Mouse (Mus musculus) frontal cortex, postnatal 14 days (tissue): ENCODE data around the gene Slc6a13.
"Not testable (repeated sequence)": the region's sequence is repeated elsewhere in the genome, so short reads cannot be mapped to it uniquely, and the experiment has no call there.

Experiments
- DNase-seq, 2 experiments: peaks; one replicate each; pipeline ENCODE4 v3.0.0; 2022; ENCODE audit warnings: low spot score in 2 of 2

Slc6a13 gene

DNA sequence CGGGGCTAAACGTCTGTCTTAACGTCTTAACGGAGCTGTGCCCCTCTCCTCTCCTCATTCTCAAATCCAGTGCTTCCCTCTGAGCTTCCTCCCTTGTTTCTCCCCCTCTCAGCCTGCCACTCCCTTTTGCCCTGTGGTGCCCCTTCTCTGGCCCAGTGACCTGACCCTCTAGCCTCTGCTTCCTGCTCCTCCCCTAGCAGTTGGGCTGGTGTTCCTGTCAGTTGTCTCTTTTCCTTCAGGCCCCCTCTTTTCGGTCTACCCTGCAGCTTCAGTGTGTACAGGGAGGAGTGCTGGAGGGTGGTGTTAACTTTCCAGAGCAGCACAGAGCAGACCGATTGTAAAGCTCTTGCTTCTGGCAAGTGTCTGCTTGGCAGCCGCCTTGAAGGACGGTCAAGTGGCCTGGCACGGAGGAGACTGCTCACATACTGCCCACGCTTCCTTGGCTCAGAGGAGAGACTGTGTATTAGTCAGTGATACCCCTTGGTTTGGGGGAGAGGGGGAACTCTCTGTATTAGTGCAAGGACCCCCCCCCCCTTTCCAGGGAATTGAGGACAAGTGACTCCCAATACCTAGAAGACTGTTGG is 26.6 kb downstream of the Slc6a13 start:
- DNase-seq, result no peak

DNA sequence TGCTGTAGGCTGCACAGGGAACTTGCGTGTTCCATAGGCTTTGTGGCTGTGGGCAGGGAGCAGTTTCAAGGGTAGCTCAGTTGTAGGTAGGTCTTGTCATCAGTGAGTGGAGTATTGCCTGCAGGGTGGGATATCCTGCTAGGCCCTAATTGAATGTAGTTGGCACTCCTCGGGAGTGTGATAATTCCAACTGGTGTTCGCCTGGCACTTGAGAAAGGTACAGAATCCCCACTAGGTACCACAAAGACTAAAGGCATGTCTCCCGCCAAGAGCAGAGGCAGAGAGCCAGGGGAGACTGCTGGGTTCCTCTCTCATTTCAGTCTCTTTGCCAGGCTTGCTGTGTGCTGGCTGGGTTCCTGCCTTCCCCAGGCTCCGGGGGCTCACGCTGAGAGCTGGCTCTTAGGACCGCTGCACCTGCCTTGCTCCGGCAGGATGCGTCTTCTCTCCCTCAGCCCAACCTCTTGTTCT is 28.4 kb downstream of the Slc6a13 start:
- peak in 1 of 2 experiments; percentile 18 for DNase-seq

DNA sequence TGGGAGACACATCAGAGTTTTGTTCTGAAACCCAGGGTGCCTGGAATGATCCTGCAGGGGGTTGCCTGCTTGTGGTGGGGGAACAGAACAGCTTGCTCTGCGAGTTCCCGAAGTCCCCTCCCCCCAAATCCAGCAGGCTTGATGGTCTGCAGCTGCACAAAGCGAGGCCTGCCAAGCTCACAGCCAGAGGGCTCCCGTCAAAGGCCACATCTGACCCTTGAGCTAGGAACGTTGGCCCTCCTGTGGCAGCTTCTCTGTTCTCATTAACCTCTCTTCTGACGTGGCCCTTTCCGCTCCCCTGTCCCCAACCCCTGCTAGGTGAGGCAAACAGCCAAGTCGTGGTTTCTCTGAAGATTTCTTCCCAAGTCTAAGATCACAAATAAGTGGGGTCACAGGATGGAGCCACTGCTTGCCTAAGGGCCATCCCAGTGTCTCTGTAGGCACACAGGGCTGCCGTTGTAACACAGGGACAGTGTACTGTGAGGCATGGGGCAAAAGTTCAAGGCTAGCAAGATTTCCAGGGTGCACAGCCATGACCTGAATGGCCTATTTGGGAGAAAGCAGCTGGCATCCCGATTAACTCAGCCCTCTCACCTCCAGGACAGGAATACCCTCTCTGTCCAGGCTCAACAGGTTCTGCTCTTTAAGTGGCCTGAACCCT is 30.0 kb downstream of the Slc6a13 start:
- peak in 1 of 2 experiments; percentile 35 for DNase-seq

DNA sequence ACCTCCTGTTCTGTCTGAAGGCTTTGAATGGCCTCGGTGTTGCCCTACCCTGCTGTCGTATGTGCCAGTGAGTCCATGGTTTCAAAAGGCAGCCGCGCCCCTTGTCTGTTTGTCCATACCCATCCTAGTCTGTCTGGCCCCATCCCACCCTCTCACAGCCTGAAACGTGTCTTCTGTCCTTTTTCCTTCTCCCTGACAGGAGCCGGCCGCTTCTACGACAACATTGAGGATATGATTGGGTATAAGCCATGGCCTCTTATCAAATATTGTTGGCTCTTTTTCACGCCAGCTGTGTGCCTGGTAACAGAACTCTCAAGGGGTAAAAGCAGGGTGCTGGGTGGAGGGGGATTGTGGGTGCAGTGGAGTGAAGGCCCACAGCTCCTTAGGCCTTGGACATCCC is 35.8 kb downstream of the Slc6a13 start:
- DNase-seq, result no peak

DNA sequence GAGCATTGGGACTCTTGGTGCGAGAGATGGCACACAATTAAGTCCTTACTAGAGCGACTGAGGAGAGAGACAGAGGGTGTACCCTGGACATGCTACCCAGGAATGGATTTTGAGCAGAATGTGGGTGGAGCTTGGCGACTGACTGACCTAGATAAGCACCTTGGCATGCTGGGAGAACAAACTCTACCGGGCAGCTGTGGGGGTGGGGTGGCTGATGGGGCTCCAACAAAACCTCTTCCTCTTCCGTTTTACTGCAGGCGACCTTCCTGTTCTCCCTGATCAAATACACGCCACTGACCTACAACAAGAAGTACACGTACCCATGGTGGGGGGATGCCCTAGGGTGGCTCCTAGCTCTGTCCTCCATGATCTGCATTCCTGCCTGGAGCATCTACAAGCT is 36.5 kb downstream of the Slc6a13 start:
- DNase-seq, result no peak

DNA sequence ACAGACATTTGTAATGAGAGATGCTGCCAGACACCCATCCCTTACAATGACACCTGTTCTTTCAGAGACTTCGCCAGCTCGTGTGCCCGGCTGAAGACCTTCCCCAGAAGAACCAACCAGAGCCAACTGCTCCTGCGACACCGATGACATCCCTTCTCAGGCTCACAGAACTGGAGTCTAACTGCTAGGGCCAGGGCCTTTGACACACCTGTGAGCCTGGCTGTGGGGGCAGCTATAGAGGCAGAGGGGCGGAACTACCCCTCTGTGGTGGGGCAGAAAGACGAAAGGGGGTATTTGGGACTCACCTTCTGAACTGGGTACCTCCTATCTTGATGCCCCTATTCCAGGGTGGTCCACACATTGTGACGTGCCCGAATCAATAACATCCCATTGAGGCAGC is 37.2 kb downstream of the Slc6a13 start:
- no peak for DNase-seq

DNA sequence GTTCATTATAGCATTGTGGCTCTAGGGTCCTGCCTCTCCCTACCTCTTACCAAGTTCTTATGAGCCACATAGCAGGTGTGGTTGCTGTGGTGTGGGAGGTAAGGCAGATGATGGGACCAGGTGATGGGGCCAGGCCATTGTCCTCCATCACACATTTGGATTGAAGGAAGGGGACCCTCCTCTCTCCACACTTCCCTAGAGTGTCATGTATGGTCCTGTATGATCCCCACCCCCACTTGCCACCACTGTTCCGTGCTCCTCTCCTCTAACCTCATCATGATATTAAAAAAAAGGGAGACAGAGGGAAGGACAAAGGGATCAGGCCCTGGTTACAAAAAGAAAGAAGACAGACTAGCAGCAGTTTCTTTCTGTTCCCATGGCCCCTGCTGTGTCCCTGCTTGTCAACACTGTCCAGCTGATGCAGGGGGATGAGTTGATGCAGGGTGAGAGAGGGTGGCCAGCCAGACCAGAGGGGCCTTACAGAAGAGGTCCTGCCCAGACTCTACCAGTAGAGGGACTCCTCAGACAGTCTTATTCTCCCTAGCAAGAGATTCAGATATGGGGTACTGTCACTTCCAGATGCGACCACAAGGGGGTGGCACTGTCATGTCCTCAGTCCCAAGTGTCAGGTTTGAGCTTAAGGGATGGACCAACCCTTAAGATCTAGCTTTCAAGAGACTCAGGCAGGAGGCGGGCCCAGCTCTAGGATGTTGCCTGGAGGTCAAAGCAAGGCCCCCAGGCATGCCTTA is 37.9 kb downstream of the Slc6a13 start:
- peak; percentile 70 to 81 for DNase-seq

DNA sequence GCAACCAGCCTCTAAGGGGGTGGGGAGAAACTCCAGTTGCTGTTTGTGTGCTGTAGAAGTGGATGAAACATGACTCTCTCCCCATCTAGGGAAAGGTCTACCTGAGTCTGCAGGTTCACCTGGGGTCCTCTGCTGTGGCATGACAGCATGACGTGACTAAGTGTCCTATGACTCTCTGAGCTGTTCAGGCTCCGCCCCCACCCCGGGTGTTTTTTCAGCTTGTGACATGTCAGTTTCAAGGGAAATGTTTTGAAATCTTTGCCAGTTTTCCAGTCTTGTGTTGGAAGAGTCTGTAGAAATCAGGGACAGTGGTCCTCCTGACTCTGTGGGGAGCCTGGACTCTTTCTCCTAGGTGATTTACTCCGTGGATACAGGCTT is 38.5 kb downstream of the Slc6a13 start:
- no peak for DNase-seq

DNA sequence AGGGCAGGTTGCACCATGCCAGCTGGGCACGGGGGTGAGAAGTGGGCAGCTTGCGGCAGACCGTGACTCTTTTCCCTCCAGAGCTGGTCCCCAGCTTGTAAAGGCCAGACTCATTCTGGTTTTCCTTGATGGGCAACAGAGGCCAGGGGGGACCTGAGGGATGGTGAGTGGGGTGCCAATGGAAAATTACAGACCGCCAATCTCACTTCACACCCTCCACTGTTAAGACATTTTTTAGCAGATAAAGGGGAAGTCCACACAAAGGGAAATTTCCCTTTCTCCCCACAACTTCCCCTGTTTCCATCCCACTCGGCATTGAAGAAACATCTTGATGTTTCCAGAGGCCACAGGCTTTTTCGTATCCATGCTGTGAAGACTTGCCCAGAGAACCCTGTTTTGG is 41.6 kb downstream of the Slc6a13 start:
- DNase-seq, result no peak

DNA sequence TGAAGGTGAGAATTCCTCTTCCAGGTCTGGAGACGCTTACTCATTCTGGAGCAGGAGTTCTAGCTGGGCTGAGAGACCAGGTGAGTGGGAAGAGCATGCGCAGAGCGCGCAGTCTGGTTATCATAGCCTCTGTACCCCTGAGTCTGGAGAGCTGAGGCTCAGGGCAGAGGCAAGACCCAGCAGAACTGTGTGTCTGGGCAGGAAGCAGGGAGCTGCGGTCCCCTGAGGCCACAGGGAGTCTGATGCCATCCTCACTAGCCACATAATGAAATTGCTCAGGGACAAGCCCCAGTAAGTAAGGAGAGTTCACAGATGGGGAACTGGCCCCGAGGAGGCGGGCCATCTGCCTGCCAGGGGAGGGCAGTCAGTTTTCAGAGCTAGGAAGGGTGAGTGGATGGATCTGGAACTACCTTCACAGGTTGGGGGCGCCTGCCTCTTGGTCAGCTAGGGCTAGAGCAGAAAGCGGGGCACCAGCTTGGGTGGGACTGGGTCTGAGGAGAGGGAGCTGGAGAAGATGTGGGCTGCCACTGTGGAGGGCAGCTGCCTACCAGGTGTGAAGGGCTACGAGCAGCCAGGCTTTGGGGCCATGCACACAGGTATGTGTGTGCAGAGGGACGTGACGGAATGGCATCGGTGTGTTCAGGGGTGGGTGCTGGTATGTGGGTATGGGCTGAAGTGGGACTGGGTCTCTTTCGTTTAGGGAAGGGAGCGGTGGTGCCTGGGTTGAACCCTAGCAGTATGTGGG is 43.2 kb downstream of the Slc6a13 start, which contains the start of gene Slc6a12:
Gene Slc6a12, plus strand, starts transcription at position 51 of the 745 bp plus-strand sequence.
- no peak for DNase-seq

DNA sequence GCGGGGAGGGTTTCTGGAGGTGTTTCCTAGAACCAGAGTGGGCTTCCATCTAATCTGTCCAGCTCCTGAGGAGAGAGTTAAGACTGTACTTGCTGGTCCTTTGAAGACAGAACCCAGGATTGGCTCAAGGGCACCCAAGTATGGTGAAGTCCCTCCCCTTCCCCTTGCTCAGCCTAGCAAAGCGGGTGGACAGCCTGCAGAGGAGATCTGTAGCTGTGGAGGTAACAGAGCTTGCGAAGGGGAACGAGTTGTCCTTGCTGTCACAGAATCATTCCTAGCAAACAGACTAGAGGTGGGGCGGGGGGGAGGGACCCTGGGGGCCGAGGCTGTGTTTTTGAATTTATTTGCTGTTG is 43.7 kb downstream of the Slc6a13 start:
- DNase-seq, result no peak

DNA sequence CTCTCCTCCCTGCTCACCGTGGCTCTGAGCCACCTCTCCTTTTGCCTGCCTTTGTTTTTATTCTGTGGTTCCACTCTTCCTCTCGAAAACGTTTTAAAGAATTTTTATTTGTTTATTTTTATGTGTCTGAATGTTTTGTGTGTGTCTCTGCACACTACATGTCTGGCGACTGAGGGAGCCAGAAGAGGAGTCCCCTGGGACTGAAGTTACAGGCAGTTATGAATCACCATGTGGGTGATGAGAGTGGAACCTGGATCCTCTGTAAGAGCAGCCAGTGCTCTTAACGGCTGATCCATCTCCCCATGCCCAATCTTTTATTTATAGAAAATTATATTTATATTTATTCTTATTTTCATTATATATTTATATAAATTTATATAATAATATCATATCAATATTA is 44.3 kb downstream of the Slc6a13 start:
- no peak for DNase-seq

DNA sequence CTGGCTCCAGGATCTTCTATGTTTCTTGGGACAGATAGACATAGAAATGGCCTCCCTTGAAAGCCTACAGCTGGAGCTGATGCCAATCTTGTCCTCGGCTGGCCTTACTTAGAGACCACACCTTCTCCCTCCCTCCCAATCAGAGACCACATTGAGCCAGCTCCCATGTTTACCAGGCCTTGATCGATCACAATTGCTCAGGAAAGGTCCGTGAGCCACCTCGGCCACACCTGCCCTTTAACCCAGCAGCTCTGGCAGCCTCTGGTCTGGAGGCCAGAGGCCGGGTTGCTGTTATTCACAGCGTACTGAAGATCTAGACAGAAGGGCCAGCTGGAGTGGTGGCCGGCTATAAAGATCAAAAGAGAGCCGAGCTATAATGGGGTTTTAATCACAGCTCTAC is 46.4 kb downstream of the Slc6a13 start:
- DNase-seq, result no peak

DNA sequence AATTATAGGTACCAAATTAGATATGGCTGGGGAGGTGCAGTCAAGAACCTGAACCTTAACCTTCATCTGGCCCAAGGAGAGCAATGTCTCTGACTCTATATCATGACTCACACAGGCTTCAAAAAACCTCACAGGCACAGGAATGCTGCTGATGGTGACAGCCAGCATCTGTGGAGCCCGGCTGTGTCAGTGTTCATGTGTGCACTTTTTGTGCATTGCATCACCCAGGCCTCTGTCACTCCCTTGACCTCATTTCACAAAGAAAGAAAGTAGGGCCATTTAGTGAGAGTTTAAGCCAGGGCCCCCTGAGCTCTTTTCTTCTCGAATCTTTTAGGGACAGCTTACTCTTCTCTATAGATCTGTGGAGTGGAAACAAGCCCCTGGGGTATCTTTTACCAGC is 52.2 kb downstream of the Slc6a13 start:
- no peak for DNase-seq

DNA sequence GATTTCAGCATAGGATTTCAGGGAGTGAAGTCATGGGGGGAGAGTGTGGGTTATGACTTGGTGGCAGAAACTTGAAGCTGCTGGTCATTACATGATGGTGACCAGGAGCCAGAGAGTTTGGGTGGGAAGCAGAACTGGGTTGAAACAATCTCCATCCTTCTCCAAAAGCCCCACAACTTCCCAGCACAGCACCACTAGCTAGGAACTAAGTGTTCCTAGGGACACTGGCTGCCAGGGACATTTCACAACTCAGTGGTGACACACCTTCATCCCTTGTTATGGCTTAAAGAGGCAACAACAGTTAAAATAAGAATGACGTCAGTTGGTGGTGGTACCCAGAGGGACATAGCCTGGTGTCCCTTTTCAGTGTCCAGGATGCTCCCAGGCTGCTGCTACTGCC is 56.0 kb downstream of the Slc6a13 start:
- no peak for DNase-seq

DNA sequence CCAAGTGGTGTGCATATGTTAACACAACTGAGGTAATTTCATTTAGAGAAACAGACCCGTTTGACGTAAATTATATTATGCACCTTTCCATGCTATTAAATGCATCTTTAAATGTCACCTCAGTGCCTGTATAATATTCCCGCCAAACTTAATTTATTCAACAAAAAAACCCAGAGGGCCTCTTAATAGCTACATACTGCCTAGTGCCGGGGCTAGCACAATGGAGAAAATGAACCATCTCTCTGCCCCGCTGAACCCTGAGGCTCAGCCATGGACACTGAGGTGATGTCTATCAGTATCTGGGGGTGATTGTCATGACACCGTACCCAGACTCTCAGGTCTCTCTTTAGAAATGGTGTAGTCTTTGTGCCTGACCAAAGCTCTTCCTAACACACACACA is 57.2 kb downstream of the Slc6a13 start:
- DNase-seq, result no peak

DNA sequence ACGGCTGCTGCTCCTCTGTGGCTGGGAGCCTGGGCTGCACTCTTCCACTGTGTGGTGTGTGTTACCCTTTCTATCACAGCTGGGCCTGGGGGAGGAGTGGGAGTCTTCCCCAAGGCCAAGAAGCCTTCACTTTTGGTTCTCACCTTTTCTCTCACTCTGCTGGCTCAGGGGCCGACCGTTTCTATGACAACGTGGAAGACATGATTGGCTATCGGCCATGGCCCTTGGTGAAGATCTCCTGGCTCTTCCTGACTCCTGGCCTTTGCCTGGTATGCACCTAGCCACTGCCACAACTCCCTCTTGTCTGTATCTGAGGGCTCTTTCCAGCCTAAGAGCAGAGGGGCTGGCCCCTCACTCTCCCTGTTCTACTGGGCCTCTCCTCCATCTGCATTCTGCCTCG is 63.0 kb downstream of the Slc6a13 start:
- DNase-seq, result no peak

DNA sequence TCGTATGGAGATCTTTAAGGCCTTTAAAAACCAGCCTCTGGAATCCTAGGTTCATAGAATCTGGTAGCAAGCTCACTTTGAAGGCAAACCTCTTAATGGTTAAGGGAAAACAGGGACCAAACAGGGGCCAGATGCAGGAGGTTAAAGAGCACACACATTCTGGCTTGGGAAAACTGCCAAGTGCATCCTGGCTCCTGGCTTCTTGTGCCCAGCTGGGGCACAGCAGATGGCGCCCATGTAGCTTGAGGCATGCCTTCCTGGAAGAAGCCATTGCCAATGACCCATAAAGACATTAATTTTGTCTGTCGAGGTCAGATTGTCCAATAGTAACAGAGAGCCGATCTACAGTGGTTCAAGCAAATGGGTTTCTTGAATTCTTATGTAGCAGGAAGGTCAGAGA is 63.9 kb downstream of the Slc6a13 start:
- no peak for DNase-seq

DNA sequence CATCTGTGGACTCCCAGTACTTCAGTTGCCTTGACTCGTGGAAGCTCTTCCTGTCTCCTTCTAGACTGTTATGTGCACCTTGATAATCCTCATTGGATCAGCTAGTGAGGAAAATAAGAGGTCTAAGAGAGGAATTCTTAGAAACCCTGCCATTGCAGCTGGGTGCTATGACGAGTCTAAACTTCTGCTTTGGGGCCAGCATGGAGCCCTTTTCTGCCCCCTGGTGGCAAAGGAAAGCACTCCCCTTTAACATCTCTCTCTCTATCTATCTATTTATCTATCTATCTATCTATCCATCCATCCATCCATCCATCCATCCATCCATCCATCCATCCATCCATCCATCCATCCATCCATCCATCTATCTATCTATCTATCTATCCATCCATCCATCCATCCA is 66.5 kb downstream of the Slc6a13 start:
- DNase-seq, result not testable (repeated sequence)

DNA sequence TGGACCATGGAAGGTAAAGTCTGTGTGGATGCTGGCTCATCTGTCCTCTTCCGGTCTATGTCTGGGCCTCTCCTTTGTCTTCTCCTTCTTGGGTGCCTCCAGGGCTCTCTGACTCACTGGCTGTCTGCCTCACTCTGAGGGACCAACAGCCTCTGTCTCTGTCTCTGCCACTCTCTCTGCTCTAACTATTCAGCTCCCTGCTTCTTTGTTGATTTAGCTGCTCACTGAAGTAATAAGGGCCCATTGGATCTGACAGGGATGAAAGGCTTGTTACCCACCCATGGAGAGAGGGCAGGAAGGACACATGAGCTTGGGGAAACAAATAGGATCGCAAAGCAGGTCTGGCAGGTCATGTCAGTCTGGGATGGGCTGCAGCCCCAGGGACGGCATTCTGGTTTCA is 67.1 kb downstream of the Slc6a13 start:
- no peak for DNase-seq

DNA sequence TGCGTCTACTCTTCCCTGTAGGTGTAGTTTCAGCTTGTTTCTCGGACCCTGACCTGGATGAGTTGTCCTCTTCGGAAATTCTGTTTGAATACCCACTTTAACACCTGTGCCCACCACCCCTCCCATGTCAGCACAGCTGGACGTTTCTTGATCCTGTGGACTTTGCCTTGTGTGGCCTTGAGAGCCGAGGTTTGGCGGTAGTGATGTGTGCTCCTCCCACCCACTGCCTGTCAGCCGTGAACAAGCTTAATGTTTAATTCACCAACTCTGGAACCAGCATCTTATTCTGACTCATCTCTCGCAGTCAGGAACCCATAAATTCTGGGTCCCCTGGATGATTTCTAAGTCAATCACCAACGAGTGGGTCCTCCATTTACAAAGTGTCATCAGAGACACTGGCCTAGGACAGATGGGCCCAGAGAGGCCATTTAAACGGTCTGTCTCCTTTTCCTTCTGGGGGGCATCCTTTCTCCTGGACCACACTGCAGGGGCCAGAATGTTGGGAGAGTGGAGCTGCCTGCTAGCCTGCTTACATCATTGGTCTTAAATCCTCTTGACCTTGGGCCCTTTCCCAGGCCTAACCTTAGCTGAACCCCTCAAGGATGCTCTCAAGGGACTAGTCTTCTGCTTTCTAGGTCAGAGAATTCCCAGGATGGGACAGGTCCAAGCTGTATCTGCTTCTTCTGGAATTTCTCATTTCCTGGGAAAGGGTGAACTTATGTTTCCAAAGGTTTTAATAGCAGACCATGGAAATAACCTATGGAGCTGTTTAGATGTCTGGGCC is 71.4 kb downstream of the Slc6a13 start:
- no peak for DNase-seq

DNA sequence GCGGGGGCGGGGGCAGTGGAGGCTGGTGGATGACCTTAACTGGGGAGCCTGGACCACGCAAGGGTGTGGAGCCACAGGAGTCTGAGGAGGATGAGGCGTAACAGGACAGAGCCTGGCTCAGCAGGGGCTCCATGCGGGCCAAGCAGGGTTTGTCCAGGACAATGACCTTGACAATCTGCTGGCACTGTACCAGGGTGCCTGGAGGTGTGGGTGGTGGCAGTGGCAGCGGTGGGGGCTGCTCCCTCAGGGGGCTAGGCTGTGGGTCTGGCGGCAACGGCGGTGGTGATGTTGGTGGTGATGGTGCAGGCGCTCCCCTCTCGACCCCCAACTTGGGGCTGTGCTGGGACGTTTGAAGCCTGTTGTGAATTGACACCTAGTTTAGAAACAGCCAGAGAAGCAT is 76.1 kb downstream of the Slc6a13 start:
- no peak for DNase-seq
